Mouse (Mus musculus) neural tube, embryonic 10.5 days (tissue): ENCODE measurements around the gene Tmem210.

Experiments
- DNase-seq: peaks from one replicate; pipeline ENCODE4 v3.0.0-alpha.2; 2017; ENCODE audit warnings: low spot score; ENCODE audit errors: extremely low spot score

Tmem210 gene

DNA sequence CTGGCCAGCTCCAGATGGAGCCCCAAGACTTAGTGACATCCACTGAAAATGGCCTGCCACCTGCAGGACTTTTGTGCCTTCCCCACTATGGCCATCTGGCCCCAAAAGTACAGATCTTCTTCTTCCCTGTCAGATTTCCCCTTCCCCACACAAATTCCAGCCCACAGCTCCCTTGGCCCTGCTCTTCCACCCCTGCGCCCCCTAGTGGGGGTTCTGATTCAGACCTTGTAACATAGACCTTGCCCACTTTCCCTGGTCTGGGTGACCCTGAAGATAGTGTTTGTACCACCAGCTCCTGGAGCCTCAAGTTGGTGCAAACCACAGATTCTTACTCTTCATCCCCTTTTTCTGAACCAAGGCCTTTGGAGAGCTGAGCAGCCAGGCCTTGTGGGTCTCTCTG lies 4.9 kb downstream of the Tmem210 start:
- DNase-seq: peak; percentile 85

DNA sequence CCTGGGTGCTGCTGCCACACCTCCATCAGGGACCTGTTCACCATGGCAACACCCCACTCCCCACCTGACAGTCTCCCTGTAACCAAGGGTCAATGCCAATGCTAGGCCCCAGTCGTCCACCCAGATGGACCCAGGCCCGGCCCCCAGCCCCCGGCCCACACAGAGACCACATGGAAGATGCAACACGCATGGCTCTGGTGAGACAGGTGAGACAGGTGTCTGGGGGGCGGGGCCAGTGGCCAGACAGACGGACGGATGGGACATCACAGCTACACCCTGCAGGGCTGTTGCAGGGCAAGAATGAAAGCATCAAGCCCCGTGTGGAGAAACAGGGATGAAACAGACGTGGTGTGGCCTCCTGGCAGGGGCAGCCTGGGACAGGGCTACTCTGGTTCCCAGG lies 5.8 kb downstream of the Tmem210 start:
- no peak for DNase-seq

DNA sequence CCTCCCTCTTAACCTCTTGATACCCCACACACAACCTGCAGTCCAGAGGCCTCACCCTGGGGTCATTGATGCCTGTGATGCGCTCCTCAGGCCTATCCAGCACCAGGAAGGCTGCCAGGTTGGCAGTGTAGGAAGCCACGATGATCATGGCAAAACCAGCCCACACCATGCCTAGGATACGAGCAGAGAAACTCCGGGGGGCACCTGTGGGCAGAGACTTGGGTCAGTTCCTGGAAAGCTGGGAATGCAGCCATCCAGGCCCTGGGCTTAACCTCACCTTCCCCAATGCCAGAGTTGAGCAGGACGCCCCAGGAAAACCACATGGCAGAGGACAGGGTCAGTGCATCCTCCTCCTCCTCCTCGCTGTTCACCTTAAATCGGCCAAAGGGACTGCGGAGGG lies 9.1 kb downstream of the Tmem210 start:
- DNase-seq: no peak

DNA sequence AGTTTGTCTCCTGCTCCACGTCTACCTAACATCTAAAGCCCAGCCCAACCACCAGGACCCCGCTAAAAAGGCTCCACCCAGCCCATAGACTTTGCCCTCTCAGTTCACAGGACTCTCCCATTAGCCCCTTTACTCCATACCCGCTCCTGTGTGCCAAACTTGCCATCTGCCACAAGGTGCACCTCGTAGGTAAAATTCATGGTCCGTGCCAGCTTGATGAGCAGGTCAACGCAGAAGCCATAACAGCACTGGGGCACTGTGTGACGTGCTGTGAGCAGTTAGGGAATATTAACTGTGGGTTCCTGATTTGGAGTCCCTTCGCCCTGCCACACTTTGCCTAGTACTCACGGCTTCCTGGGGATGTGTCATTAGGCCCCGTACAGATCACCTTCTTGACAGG lies 10.1 kb downstream of the Tmem210 start:
- no peak for DNase-seq

DNA sequence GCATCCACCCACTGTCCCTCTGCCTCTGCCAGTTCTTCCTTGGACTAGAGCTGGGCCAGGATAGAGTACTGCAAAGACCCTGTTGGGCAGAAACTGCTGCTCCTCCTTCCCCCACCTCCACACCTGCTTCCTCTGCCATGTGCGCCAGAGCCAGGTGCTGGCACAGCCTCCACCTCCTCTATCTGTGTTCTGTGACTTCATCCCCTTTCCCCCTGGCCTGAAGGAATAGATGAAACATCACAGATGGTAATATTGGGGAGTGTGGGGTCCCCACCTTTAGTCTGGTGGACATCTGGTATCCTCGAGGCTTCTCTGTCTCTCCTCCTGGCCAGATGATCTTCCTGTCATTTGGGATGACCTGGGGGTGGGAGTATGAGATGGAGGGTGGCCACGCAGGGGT lies 15.5 kb downstream of the Tmem210 start:
- no peak for DNase-seq

DNA sequence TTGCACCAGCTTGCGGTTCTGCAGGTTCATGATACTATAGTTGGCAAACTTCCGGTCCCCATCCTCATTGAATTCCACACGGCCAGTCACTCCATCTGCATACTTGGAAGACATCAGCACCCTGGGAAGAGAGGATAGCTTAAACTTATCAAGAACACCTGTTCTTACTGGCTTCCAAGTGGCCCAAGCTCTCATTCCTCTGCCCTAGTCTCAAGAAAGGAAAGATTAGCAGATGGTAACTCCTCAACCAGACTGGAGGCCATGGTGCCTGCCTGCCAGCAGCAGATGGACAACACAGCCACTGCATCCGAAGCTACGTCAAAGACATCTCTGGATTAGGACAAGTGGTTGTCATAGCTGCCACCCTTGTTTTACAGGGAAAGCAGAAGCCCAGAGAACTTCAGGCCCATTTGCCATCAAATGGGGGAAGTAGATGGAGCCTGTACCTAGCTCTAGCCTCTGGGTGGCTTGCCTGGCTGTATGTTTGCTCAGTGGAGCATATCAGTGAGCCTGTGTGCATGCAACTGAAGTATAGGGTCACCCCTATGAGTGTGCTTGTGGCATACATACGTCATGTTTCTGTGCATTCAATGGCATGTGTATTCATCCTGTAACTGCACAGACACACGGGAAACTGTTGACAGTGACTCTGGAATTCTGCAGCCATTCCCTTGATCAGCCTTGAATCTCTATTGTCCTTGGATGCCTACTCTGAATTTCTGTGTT lies 16.1 kb downstream of the Tmem210 start:
- DNase-seq: no peak

DNA sequence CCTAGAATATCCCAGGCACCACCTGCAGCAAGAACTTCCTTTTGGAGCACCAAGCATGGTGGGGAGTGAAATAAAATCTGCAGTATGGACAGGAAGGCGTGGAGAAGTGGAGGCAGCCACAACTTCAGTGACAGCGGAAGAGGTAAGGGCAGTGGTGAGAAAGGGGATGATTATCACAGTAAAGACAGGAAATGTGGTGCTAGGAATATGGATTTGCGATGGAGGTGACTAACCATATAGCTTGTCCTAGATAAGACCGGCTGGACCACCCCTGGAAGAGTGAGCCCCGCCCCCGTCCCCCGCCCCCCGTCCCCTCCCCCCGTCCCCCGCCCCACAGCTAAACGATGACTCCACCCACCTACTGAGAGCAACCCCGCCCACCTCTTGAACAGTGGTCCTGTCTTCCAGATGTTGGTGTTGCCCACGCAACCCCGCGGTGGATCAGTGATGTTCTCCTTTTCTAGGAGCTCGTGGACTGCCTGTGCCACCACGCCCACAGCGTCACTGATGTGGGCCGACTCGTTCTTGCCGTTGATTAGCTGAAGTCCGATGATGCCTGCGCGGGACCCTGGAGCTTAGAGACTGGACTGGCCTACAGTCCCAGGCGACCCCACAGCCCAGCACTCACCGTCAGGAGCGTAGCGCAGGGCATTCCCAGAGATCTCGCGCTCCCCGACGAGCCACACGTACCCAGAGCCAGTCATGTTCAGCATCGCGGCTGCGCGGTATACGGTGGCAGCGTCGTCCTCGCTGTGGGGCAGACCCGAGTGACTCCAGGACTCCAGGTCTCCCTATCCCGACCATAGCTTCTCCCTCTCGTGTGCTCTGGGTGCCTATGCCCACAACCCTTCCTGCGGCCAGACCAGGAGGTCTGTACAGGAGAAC lies 17.0 kb downstream of the Tmem210 start:
- DNase-seq: peak; percentile 63

DNA sequence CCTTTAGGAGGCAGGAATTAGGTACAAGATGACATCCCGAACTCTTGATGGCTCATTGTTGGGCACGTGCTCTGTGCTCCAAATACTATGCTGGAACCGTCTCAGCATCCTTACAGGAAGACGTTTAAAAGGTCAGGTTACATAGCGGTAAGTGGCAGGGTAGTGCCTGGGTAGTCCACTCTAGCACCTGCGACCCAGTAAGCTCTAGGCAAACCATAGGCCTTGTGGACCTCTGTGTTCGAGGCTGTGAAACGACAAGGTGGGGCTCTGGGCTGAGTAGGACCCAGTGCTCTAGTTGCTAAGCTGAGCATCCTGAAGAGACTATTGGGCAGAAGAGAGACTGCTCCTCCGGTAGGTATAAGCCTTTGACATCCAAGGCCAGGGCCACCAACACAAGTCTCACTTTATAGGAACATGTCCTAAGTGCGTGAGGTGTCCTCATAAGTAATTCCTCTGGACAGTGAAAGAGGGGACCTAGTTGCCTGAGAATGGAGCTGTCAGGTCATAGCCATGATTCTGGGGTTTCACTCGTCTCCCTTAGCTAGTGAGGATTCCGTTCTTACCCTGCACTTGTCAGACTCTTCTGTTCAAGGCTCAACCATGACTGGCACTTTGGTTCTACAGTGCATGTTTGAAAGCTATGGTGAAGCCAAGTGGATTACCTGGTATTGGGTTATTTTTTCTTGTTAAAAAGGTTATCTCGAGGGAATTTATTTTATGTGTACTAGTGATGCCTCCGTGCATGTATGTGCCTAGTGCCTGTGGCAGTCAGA lies 17.8 kb downstream of the Tmem210 start:
- DNase-seq: no peak

DNA sequence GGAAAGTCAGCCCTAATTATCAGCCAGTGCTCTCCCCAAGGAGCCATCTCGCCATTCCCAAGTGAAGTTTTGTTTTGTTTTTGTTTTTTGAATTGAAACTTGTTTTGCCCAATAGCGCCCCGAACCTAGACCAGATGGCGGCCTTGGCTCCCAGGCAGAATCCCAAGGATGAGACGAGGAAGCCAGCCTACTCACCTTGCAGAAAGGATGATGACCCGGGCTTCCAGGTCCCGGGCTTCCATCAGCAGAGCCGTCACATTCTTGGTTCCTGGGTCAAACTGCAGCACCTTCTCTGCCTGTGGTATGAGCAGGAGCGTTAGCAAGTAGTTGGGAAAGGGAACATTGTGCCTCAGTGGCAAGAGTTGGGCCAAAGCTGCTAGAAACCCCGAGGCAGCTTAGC lies 22.2 kb downstream of the Tmem210 start:
- no peak for DNase-seq

DNA sequence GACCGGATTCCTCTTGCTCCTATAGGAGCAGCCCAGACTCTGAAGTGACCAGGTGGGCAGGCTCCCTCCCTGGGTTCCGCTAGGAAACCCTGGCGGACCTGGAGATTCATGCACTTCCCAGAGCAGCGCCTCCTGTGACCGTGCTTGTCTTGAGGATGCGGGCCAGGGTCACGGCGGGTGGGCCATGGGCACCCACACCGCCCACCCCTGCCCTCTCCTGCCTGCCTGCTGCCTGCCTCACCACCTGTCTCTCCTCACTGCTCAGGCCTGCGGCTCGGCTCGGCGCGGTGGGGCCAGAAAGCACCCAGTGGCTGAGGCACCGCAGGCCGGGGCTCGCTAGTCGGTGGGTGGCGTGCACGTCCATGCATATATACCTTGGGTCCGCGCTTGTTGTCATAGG lies 23.0 kb downstream of the Tmem210 start:
- no peak for DNase-seq

DNA sequence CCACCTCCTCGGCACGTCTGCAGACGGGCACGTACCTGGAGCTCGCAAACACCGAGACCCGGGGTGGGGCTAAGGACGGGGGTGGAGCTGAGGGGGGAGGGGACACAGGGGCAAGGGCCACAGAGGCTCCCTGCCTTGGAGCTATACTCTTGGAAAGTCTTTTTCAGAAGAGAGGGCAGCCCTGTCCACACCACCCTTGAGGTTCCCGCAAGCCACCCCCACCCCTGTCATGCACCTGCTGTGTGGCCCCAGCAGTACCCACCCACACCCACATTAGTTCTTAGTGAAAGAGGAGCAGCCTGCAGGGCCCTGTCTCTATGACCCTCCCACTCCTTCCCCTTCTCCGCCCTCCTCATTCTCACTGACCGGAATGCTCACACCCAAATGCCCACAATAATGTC lies 23.5 kb downstream of the Tmem210 start:
- no peak for DNase-seq

DNA sequence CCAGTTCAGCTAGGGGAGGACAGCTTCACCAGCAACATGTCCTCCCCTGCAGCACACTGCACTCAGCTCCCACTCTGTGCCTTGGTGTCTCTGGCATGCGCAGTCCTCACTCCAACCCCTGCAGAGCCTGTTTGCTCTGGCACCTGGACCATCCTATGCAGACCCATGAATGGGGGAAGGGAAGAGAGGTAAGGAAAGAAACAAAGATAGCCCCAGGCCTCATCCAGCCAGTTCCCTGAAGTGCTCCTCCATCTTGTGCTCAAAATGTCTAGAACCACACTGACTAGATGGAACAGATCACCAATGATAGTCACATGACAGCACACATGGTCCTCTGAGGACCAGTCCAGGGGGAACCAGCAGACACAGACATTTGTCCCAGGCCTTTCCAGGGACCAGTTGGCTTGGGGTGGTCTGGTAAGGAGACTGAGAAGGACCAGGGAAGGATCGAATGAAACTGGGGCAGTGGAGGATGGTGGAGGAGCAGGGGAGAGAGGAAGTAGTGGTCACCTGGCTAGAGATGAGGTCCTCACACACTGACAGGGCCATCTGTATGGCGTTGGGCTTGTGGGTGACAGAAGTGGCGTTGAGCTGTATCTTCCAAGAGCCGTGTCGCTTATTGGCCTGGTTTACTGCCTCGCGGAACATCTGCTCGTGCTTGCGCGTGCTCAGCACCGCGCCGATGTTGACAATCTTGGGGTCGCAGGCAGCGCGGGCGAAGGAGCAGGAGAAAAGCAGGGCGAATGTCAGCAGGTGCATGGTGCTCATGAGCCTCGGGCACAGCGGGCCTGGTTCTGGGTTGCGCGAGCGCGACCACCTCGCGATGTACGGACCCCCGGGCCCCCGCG lies 30.4 kb downstream of the Tmem210 start:
- DNase-seq: no peak

DNA sequence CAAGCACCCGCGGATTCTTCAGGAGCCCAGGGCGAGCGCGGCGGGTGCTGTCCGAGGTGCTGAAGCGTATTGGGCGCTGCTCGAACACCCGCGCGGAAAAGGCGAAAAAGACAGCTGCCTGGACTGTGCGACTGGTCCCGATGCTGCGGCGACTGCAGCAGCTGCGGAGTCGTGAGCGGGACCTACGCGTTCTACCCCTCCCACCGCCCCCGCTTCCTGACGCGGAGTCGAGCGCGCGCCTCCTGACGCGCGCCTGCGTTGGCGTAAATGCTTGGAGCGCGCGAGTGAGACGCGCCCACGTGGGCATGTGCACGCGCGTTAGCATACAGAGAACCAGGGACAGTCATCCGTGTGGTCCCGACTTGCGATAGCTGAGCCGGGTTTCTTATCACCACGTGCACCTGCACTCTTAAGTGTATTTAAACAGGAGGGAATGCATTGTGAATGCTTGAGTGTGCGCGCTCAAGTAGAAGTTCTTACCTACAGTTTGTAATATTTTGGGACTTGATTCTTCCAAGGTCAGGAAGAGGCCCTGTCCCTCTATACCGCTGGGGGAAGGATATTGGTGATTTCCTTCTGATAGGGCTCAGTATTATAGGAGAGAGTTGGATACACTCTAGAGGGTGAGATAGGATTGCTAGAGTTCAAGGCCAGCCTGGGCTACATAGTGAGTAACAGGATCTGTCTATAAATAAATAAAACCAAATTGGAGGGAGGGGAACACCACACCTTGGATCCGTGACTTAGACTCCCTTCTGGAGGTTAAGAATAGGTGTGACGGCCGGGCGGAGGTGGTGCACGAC lies 31.2 kb downstream of the Tmem210 start, which contains the start of gene Grin1:
Grin1 (minus strand) TSS at position 217 of the 803 bp plus-strand sequence.
- DNase-seq: peak; percentile 71

DNA sequence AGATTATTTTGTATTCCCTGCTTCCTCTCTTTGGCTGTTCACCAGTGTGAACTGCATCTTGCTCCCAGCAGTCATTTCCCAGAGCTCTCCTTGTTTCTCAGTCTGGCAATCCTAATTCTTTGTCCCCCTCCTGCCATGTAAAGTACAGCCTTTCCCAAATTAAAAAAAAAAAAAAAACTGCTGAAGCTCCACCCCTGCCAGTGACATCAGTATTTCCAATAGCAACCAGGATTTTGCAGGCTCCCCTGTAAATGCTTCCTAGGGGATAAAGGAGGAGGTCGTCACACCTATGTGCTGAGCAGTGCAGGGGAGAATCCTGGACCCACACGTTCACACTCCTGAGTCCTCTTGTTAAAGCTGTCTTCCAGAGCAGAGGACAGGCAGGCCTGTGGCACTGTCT lies 32.1 kb downstream of the Tmem210 start:
- DNase-seq: no peak

DNA sequence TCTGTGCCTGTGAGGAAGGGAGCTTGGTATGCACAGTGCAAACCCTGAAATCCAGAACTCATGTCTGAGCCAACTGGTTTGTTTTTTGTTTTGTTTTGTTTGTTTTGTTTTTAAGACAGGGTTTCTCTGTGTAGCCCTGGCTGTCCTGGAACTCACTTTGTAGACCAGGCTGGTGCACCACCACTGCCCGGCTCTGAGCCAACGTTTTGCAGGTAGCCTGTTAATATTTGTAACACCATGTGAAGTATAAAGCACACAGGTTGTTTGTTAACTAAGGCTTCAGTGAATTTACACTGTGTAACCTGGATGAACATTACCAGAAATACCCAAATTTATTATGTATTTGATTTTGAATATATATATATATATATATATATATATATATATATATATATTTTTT lies 38.1 kb downstream of the Tmem210 start:
- no peak for DNase-seq

DNA sequence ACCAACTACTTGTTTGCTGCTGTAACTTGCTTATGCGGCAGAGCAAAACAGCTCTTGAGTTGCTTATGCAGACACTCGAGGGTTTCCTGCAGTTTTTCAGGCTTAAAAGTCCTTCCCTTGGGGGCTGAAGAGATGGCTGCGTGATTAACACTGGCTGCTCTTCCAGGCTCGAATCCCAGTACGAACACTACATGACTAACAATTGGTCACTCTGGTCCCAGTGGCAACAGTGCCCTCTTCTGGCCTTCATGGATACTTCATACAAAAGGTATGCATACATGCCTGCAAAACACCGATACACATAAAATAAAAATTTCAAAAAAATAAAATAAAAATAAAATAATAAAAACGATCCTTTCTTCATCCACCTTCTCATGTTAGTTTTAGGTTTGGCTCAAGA lies 40.5 kb downstream of the Tmem210 start:
- peak; percentile 30 for DNase-seq

DNA sequence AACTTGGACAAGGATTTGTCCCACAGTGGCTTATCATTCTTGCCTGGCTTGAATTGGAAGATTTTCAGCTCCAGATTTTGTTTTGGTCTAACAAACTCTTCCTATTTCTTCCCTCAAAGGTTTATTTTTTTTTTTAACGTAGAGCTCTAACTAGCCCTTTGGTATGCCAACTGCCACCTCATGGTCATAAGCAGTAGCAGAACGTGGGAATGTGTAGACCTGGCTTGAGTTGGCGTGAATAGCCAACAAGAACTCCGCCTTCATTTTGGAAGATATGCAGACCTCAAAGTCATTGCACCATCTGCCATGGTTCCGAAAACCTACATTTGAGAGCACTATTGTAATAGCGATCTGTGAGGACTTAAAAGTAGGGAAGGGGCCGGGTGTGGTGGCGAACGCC lies 43.5 kb downstream of the Tmem210 start:
- no peak for DNase-seq

DNA sequence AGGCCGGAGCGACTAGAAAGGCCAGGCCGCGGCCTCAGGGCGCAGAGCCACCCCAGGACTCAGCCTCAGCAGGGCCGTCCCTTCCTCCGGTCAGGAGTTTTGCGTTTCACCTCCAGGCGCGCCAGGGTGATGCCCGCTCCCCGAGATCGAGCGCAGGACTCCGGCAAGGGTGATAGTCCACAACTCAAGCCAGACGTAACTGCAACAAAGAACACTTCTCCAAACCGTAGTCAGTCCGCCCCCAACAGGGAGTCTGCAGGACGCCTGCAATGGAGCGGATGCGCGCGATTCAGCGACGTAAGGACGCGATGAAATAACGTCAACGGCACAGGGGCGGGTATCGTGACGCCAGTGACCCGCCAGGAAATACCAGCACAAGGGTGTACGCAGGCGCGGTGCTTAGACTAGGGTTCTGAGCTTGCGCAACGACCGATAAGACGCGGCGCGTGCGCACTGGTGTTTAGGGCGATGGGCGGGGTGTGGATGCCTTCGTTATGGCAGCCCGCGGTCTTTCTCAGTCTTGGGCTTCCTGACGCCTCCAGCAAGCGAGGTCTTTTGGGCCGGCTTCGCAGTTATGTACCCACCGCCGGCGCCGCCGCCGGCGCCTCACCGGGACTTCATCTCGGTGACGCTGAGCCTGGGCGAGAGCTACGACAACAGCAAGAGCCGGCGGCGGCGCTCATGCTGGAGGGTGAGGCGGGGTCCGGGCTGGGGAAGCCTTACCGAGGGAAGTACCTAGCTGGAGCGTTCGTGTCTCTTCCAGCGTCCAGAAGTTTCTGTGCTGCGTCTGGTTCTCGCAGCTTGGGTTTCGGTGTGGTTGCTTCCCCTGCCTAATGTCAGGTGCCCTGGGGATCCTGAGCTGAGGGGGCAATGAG lies 44.6 kb downstream of the Tmem210 start, which contains the start of gene Man1b1:
Man1b1 (plus strand) TSS at position 53 of the 875 bp plus-strand sequence.
- peak; percentile 99 for DNase-seq

DNA sequence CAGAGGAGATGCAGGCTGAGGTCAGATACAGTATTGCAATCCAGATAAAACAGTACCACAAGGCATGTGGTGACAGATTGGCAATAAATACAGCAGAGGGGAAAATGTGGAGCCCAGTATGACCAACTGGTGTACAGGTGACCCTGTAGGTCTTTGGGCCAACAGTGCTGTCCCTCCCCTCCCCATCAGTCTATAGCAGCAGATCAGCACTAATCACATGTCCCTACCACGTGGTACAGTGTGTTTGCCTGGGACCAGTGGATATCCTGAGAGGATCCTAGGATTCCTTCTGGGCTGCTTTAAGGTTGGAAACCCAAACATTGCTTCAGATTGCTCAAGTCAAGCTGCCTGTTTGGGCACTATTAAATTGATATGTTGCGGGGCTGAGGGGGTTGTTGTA lies 45.6 kb downstream of the Tmem210 start:
- no peak for DNase-seq
